Mouse (Mus musculus): ENCODE measurements around the gene Gm17268.

DNA sequence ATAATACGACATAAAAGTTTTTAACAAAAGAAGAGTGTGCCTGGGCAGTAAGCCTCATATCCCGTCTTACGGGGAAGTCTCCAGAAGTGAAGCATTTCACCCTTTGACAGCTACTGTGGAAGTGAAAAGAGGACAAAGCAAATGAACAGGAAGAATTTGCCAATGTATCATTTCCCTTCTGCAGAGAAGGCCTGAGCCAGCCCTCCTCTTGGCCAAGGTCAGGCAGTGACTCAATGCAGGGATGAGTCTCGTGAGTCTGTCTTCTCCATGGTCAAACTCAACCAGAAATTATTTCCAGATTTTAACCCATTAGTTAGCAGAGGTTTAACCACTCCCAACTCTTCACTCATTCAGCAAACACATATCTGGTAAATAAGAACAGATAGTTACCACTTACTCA lies 14.6 kb downstream of the Gm17268 start:
- TF ChIP-seq MAFK (IDR thresholded peaks at IDR 0.05; ENCODE audit: insufficient read depth, low read depth, low read length) (no peak), HCFC1 (IDR thresholded peaks at IDR 0.05; ENCODE audit: borderline replicate concordance, insufficient read depth, low read length) (no peak), CHD2 (IDR thresholded peaks at IDR 0.05; ENCODE audit: low read depth, low read length) (no peak), ZNF384 (IDR thresholded peaks at IDR 0.05; ENCODE audit: low read depth, low read length) (no peak)

Measured in ES-E14 (cell line).